Mouse (Mus musculus): Measurements from ENCODE around the gene Zfp740.

DNA sequence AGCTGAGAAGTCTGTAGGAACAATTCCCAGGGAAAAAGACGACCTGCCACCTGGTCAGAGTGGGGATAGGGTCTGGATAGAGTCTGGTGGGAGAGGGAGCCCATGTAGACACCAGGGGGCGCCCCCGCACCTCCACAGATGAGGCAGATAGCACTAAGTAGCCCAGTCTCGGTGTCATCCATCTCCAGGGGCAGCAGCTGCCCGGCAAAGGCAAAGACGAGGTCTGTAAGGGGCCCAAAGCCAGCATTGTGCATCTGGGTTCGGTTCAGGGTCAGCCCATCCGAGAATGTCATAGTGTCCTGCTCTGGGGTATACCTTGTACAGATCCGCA lies 36.2 kb downstream of the Zfp740 start:
- TF ChIP-seq CTCF (IDR thresholded peaks at IDR 0.05; ENCODE audit: insufficient read depth, low read length) (peak; percentile 73), POLR2A (IDR thresholded peaks at IDR 0.05; ENCODE audit: borderline replicate concordance, extremely low read depth, low read depth, low read length) (no peak)

All from lung, adult 2 months (tissue).